Mouse (Mus musculus) heart, postnatal 14 days (tissue): ENCODE measurements around the gene Ptpn1. TPM values are rescaled to one million over a fixed set of nuclear protein-coding genes. Genes with fewer than 3 reads are reported as not detected.

Source experiments
- DNase-seq, 2 experiments: peaks; one replicate each; pipeline ENCODE4 v3.0.0; 2021 to 2022
- intact Hi-C: fragments of 180-260 bp; cut with DNase I; formaldehyde crosslinking; loops from one replicate; pipeline ENCODE4 v1.15.1; 2025
- total RNA-seq, 2 experiments: library from RNA; stranded (reverse); gene quantifications; 2 replicates each; pipeline ENCODE4 v1.2.3; 2021

Gene Ptpn1
- total RNA-seq, 2 experiments from 2014 or later: 24.0 to 27.8 TPM

DNA sequence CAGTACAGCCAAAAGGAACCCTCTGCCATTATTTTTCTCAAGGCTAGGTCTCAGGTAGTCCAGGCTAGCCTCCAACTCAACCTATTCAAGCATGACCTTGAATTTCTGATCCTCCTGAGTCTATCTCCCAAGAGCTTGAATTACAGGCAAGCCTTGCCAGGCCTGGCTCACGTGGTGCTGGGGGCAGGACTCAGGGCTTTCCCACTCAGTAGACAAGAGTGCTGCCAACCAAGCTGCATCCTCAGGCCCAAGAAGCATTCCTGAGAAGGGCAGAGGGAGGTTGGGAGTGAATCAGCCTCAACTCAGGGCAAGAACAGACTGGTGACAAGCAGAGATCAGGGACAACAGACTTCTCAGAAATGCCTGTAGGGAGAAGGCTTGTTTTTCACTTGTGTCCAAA lies 12.8 kb upstream of the Ptpn1 start:
- intact Hi-C loops: no loop called here
- no peak for DNase-seq

DNA sequence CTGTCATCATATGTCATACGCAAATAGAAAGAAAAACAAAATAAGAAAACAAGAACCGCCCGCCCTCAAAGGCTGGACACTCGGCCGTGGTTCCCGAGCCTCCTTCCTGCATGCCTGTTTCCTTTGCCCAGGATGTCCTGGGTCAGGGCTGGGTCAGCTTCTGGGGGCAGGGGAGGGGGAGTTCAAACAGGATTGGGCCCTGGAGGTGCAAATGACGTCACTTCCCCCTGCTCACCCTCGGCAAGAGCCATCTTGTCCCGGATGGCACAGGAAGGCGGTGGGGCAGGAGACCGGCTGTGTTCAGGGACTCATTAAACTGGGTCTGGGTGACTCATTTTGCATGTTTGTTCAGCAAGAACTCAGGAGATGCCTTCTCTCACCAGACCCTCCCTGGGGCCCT lies 11.8 kb upstream of the Ptpn1 start:
- intact Hi-C loops: no loop called here
- DNase-seq: no peak

GRCm38 (mm10) chr2:167920960-167921495 lies 10.8 kb upstream of the Ptpn1 start:
- intact Hi-C loops: no loop called here
- no peak for DNase-seq

DNA sequence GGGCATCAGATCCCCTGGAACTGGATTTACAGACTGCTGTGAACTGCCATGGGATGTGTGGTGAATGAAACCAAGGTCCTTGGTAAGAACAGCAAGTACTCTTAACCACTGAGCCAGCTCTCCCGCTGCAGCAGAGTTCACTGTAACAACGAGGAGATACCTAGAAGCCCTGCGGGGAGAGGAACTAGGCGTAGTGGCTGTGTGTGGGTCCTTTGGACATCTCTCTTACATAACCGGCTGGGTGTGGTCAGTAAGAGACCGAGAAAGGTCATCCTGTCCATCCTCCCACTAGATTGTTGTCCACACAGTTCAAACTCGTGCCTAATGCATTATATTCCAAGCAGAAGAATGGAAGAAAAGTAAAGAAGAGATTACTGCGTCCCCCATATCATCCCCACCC lies 10.0 kb upstream of the Ptpn1 start:
- DNase-seq: no peak
- intact Hi-C loops: no loop called here

GRCm38 (mm10) chr2:167924011-167924410 lies 7.8 kb upstream of the Ptpn1 start:
- DNase-seq: no peak
- intact Hi-C loops: no loop called here

DNA sequence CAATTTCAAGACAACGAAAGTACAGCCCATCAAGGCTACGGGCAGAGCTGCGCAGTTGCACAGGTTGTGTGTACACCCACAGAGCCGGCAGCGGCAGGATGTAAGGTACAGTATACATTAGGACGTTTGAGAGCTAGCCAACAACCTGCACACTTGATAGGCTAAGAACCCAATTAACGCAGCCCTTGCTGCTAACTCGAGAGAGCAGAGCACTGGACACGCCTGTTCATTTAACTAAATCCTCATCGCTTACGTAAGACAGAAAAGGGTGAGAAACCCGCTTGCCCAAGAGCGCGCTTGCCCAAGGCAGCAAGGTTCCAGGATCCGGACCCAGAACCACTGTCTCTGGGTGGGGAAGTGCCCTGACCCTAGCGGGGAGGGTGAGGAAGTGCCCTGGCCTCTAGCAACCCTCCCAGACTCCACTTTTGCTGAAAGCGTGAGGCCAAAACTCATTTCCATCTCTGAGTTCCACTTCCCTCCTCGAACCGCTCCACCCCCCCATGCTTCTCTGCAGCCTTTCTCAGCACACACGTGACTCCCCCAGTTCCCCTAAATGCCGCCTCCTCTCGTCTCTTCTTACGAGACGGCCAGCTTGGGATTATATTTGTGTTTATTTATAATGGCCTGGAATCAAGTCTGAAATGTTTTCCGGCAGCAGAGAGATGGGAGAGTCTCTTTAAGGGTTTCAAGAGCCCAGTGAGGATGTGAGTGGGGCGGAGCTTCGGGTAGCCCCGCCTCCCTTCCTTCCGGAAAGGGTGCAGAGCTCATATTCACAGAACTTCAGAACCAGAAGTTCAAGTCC lies 6.9 kb upstream of the Ptpn1 start:
- intact Hi-C loops: no loop called here
- peak; percentile 84 to 88 for DNase-seq

- intact Hi-C loops: no loop called here
- DNase-seq: no peak
Measured at GRCm38 (mm10) chr2:167925841-167926800, 5.7 kb upstream of the Ptpn1 start.

DNA sequence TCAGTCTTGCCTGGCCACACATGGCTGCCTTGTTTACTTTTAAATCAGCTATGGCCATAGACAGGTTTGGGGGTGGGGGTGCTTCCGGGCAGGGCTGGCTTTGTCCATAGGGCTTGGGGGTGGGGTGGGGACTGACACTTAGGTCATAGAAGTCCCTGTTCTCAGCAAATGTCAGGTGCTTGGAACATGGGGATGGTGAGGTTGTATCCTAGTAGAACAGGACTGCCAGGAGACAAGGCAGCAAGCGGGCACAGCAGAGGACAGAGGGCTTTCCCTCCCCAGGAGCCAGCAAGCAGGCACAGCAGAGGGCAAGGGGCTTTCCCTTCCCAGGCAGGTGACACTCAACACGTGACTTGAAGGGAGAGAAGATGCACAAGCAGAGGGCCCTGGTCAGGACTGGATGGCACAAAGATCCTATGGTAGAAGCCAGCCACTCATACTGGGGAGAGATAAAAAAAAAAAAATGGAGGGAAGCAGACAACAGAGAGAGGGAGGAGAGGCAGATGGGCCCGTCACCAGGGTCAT lies 3.8 kb upstream of the Ptpn1 start:
- no peak for DNase-seq
- intact Hi-C loops: no loop called here

DNA sequence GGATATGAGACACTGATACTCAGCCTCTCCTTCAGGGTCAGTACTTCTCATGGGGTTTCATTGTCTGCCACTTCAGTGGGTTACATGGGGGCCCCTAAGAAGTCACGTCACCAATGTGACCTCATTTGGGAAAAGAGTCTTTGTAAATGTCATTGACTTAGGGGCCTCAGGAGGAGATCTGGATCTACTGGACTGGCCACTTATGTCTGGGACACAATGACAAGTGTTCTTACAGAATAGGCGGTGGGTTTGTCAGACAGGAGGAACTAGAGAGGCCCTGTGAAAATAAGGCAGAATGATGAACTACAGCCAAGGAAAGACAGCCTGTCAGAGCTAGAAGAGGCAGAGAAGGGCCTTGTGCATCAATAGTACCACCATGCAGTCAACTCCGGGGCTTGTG lies 2.9 kb upstream of the Ptpn1 start:
- intact Hi-C loops: no loop called here
- no peak for DNase-seq

DNA sequence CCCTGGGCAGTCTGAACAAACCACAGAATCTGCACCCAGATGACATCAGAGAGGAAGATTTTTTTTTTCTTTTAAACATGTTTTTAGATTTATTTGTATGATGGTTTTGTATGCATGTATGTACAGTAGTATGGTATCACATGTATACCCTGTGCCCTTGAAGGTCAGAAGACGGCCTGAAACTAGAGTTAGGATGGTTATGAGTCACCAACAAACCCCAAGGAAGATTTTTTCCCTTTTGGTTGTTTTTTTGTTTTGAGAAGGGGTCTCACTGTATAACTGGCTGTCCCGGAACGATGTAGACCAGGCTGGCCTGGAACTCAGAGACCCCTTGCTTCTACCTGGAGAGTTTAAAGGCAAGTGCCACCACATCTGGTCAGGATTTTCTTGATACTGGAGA lies 882 bp upstream of the Ptpn1 start:
- intact Hi-C loops: no loop called here
- DNase-seq: no peak

DNA sequence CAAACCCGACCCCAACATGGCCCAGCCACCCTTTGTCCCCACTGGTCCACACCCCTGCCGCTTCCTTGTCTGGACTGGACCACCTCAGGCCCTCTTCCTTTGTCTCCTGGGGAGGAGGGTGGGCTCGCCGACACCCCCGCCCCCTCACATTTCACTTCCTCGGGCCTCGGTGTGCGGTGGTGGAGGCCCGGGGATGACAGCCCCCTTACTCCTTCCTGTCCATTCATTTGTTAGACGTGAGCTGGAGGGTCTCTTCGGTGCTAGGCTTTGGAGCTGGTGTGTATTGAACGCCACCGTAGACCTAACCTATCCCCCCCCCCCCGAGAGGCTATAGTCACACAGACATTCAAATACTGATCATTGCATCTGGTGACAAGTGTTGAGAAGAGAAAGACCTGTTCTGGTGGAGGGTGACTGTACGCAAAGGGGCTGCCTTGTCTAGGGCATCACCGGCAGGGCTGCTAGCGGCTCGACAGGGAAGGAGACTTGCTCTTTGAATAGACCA lies 922 bp downstream of the Ptpn1 start:
- no peak for DNase-seq

GRCm38 (mm10) chr2:167933397-167933796 lies 1.5 kb downstream of the Ptpn1 start:
- no peak for DNase-seq
- intact Hi-C loops: loop anchor here (2.0 kb wide), 1 partner anchor 27 kb away; no protein-coding TSS in a partner anchor

More for the DNA sequence above, 922 bp downstream of the Ptpn1 start:
- intact Hi-C loops: loop anchor here (2.0 kb wide), 1 partner anchor 28 kb away; no protein-coding TSS in a partner anchor

- no peak for DNase-seq
- intact Hi-C loops: no loop called here
Measured at GRCm38 (mm10) chr2:167935956-167936355, 4.1 kb downstream of the Ptpn1 start.

DNA sequence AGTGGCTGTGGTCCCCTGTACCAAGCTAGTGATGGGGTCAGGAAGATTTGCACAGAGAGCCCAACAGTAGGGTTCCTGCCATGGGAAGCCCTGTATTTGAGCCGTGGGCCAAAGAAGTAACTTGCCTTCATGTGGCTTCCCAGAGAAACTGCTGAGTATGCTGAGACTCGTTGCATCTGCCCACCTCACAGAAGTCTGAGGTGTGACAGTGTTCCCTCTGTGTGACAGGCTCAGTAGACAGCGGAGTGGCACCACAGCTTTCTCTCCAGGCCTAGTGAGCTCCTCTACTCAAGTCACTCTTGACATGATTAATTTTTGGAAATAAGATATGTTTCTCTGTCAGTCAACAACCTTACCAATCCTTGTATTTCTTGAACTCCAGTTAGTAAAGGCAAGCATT lies 6.9 kb downstream of the Ptpn1 start:
- DNase-seq: no peak
- intact Hi-C loops: no loop called here

DNA sequence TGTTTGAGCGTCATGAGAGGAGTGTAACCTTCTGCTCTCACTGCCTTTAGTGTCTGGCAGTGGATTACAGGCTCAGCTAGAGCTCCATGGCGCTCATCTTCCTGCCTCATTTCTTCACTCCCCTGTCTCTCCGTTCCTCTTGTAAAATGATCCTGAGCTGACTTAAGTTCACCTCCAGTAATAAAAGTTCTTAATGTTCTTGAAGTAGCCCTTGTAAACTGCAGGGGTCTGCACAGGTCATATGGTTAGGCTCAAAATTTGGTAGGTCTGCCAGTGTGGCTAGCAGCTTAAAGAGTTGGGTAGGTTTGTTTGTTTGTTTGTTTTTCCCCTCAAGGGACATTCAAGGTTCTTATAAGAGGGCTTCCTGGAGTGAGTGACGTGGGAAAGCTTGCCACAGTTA lies 7.3 kb downstream of the Ptpn1 start:
- intact Hi-C loops: no loop called here
- no peak for DNase-seq

- DNase-seq: no peak
- intact Hi-C loops: no loop called here
Measured at GRCm38 (mm10) chr2:167939632-167940399, 8.0 kb downstream of the Ptpn1 start.

GRCm38 (mm10) chr2:167940636-167941035 lies 8.8 kb downstream of the Ptpn1 start:
- intact Hi-C loops: no loop called here
- no peak for DNase-seq

GRCm38 (mm10) chr2:167941320-167941719 lies 9.5 kb downstream of the Ptpn1 start:
- intact Hi-C loops: no loop called here

DNA sequence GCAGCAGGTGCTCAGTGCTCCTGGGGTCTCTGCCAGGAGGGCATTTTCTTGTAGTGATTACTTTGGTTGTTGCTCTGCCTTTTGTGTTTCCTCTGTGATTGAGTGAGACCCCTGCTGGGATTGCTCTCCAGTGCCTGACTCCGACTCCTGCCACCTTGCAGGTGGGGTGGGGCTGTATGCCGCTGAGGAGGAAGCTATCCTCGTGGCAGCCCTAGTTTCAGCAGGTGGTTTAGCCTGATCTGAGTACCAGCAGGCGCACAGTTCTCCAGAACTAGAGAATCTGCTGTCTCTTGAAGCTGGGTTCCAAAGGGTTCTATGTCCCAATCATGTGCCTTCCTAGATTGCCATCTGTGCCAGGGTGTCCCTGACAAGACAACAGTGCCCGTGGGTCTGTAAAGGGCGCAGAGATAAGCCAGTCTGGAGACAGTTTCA lies 9.9 kb downstream of the Ptpn1 start:
- intact Hi-C loops: no loop called here
- no peak for DNase-seq

More at GRCm38 (mm10) chr2:167941320-167941719, 9.5 kb downstream of the Ptpn1 start:
- DNase-seq: no peak
